Mouse (Mus musculus): ENCODE data around the gene Ppp1r26. TPM values are rescaled to one million over a fixed set of nuclear protein-coding genes. Genes with fewer than 3 reads are reported as not detected.

Gene Ppp1r26
- polyA plus RNA-seq, 1 experiment from 2014 or later: 5.1 TPM

GRCm38 (mm10) chr2:28415387-28416024 lies 31.1 kb upstream of the Ppp1r26 start:
- Histone ChIP-seq H3K27ac (ENCODE audit: poor library complexity, severe bottlenecking) (no peak overlapping the region), H3K9me3 (replicated peaks) (no peaks in the 10 kb centered on the region), H3K27me3 (replicated peaks) (peaks cover 30% of the 10 kb centered on the region), H3K4me2 (0 out of 2 replicates have a peak overlapping the region, but pooled peaks have one; percentile 10), H3K36me3 (no peaks in the 10 kb centered on the region), H3K4me3 (no peak overlapping the region), H3K4me1 (replicated peaks) (peaks cover 19% of the 10 kb centered on the region), H3K9ac (no peak overlapping the region)
- WGBS: 43% methylated on average over 10 of the region's 10 CpGs
- ATAC-seq (ENCODE audit: insufficient number of reproducible peaks, low FRiP score): peak; percentile 70

- Histone ChIP-seq H3K9ac (no peak overlapping the region), H3K9me3 (replicated peaks) (no peaks in the 10 kb centered on the region), H3K4me1 (replicated peaks) (peaks cover 19% of the 10 kb centered on the region), H3K4me2 (no peak overlapping the region), H3K27me3 (replicated peaks) (peaks cover 30% of the 10 kb centered on the region), H3K27ac (ENCODE audit: poor library complexity, severe bottlenecking) (no peak overlapping the region), H3K4me3 (no peak overlapping the region), H3K36me3 (no peaks in the 10 kb centered on the region)
- 94% methylated on average over 1 of the region's 1 CpGs for WGBS
- ATAC-seq (ENCODE audit: insufficient number of reproducible peaks, low FRiP score): no peak
Observed at GRCm38 (mm10) chr2:28416511-28416910, 30.1 kb upstream of the Ppp1r26 start.

- no peak overlapping the region for H3K4me2 ChIP-seq
- H3K27me3 ChIP-seq (replicated peaks): peaks cover 19% of the 10 kb centered on the region
- H3K9ac ChIP-seq: no peak overlapping the region
- no peaks in the 10 kb centered on the region for H3K9me3 ChIP-seq (replicated peaks)
- no peaks in the 10 kb centered on the region for H3K36me3 ChIP-seq
- H3K4me3 ChIP-seq: no peak overlapping the region
- H3K27ac ChIP-seq (ENCODE audit: poor library complexity, severe bottlenecking): no peak overlapping the region
- ATAC-seq (ENCODE audit: insufficient number of reproducible peaks, low FRiP score): no peak
- 47% methylated on average over 2 of the region's 2 CpGs for WGBS
- H3K4me1 ChIP-seq (replicated peaks): peaks cover 19% of the 10 kb centered on the region
Observed at GRCm38 (mm10) chr2:28418034-28418433, 28.6 kb upstream of the Ppp1r26 start.

- H3K27ac ChIP-seq (ENCODE audit: poor library complexity, severe bottlenecking): no peak overlapping the region
- H3K4me1 ChIP-seq (replicated peaks): peaks cover 15% of the 10 kb centered on the region
- peaks cover 10% of the 10 kb centered on the region for H3K27me3 ChIP-seq (replicated peaks)
- no peaks in the 10 kb centered on the region for H3K36me3 ChIP-seq
- H3K9ac ChIP-seq: no peak overlapping the region
- no peak for ATAC-seq (ENCODE audit: insufficient number of reproducible peaks, low FRiP score)
- H3K4me2 ChIP-seq: no peak overlapping the region
- H3K4me3 ChIP-seq: no peak overlapping the region
- no peaks in the 10 kb centered on the region for H3K9me3 ChIP-seq (replicated peaks)
- 21% methylated on average over 4 of the region's 4 CpGs for WGBS
Observed at GRCm38 (mm10) chr2:28419898-28420297, 26.7 kb upstream of the Ppp1r26 start.

GRCm38 (mm10) chr2:28423167-28423566 lies 23.4 kb upstream of the Ppp1r26 start:
- no peaks in the 10 kb centered on the region for H3K9me3 ChIP-seq (replicated peaks)
- H3K9ac ChIP-seq: no peak overlapping the region
- H3K4me3 ChIP-seq: no peak overlapping the region
- 34% methylated on average over 3 of the region's 3 CpGs for WGBS
- H3K36me3 ChIP-seq: no peaks in the 10 kb centered on the region
- H3K27ac ChIP-seq (ENCODE audit: poor library complexity, severe bottlenecking): no peak overlapping the region
- H3K27me3 ChIP-seq (replicated peaks): peaks cover 10% of the 10 kb centered on the region
- H3K4me1 ChIP-seq (replicated peaks): no peaks in the 10 kb centered on the region
- ATAC-seq (ENCODE audit: insufficient number of reproducible peaks, low FRiP score): no peak
- H3K4me2 ChIP-seq: no peak overlapping the region

GRCm38 (mm10) chr2:28427226-28427625 lies 19.4 kb upstream of the Ppp1r26 start:
- no peak overlapping the region for H3K9ac ChIP-seq
- H3K4me3 ChIP-seq: no peak overlapping the region
- no peak for ATAC-seq (ENCODE audit: insufficient number of reproducible peaks, low FRiP score)
- H3K4me2 ChIP-seq: no peak overlapping the region
- no peak overlapping the region for H3K27ac ChIP-seq (ENCODE audit: poor library complexity, severe bottlenecking)
- H3K27me3 ChIP-seq (replicated peaks): no peaks in the 10 kb centered on the region
- 86% methylated on average over 6 of the region's 6 CpGs for WGBS
- H3K4me1 ChIP-seq (replicated peaks): no peaks in the 10 kb centered on the region
- H3K36me3 ChIP-seq: no peaks in the 10 kb centered on the region
- H3K9me3 ChIP-seq (replicated peaks): no peaks in the 10 kb centered on the region

- Histone ChIP-seq H3K4me2 (no peak overlapping the region), H3K27me3 (replicated peaks) (no peaks in the 10 kb centered on the region), H3K27ac (ENCODE audit: poor library complexity, severe bottlenecking) (no peak overlapping the region), H3K4me3 (no peak overlapping the region), H3K4me1 (replicated peaks) (0 out of 2 replicates have a peak, but pooled peaks cover 4% of the 10 kb centered on the region), H3K9me3 (replicated peaks) (no peaks in the 10 kb centered on the region), H3K9ac (no peak overlapping the region), H3K36me3 (no peaks in the 10 kb centered on the region)
- 34% methylated on average over 6 of the region's 6 CpGs for WGBS
- no peak for ATAC-seq (ENCODE audit: insufficient number of reproducible peaks, low FRiP score)
Observed at GRCm38 (mm10) chr2:28430846-28431245, 15.8 kb upstream of the Ppp1r26 start.

- 0 out of 2 replicates have a peak, but pooled peaks cover 4% of the 10 kb centered on the region for H3K4me1 ChIP-seq (replicated peaks)
- no peak overlapping the region for H3K4me2 ChIP-seq
- H3K4me3 ChIP-seq: no peak overlapping the region
- 7% methylated on average over 1 of the region's 1 CpGs for WGBS
- no peaks in the 10 kb centered on the region for H3K36me3 ChIP-seq
- no peaks in the 10 kb centered on the region for H3K27me3 ChIP-seq (replicated peaks)
- H3K9ac ChIP-seq: no peak overlapping the region
- H3K27ac ChIP-seq (ENCODE audit: poor library complexity, severe bottlenecking): no peak overlapping the region
- no peaks in the 10 kb centered on the region; the same call in 1 of the 2 replicates for H3K9me3 ChIP-seq (replicated peaks)
- no peak for ATAC-seq (ENCODE audit: insufficient number of reproducible peaks, low FRiP score)
Observed at GRCm38 (mm10) chr2:28432811-28433210, 13.8 kb upstream of the Ppp1r26 start.

- 0 out of 2 replicates have a peak, but pooled peaks cover 4% of the 10 kb centered on the region for H3K4me1 ChIP-seq (replicated peaks)
- no peak overlapping the region for H3K4me3 ChIP-seq
- H3K9ac ChIP-seq: no peak overlapping the region
- no peaks in the 10 kb centered on the region for H3K36me3 ChIP-seq
- no peak for ATAC-seq (ENCODE audit: insufficient number of reproducible peaks, low FRiP score)
- no peak overlapping the region for H3K4me2 ChIP-seq
- 0% methylated on average over 1 of the region's 2 CpGs for WGBS
- H3K27ac ChIP-seq (ENCODE audit: poor library complexity, severe bottlenecking): no peak overlapping the region
- no peaks in the 10 kb centered on the region for H3K27me3 ChIP-seq (replicated peaks)
- no peaks in the 10 kb centered on the region; the same call in 1 of the 2 replicates for H3K9me3 ChIP-seq (replicated peaks)
Observed at GRCm38 (mm10) chr2:28433512-28433911, 13.1 kb upstream of the Ppp1r26 start.

- no peak overlapping the region for H3K4me3 ChIP-seq
- H3K27ac ChIP-seq (ENCODE audit: poor library complexity, severe bottlenecking): no peak overlapping the region
- no peaks in the 10 kb centered on the region; the same call in 1 of the 2 replicates for H3K9me3 ChIP-seq (replicated peaks)
- WGBS: 85% methylated on average over 11 of the region's 11 CpGs
- H3K36me3 ChIP-seq: no peaks in the 10 kb centered on the region
- H3K27me3 ChIP-seq (replicated peaks): no peaks in the 10 kb centered on the region
- no peak overlapping the region for H3K9ac ChIP-seq
- no peak for ATAC-seq (ENCODE audit: insufficient number of reproducible peaks, low FRiP score)
- H3K4me2 ChIP-seq: no peak overlapping the region
- 0 out of 2 replicates have a peak, but pooled peaks cover 4% of the 10 kb centered on the region for H3K4me1 ChIP-seq (replicated peaks)
Observed at GRCm38 (mm10) chr2:28435401-28435800, 11.2 kb upstream of the Ppp1r26 start.

GRCm38 (mm10) chr2:28440842-28441241 lies 5.8 kb upstream of the Ppp1r26 start:
- H3K27ac ChIP-seq (ENCODE audit: poor library complexity, severe bottlenecking): no peak overlapping the region
- H3K4me1 ChIP-seq (replicated peaks): no peaks in the 10 kb centered on the region
- no peak overlapping the region for H3K4me2 ChIP-seq
- no peaks in the 10 kb centered on the region for H3K36me3 ChIP-seq
- no peaks in the 10 kb centered on the region; the same call in 1 of the 2 replicates for H3K9me3 ChIP-seq (replicated peaks)
- H3K27me3 ChIP-seq (replicated peaks): peaks cover 10% of the 10 kb centered on the region
- 71% methylated on average over 6 of the region's 6 CpGs for WGBS
- no peak overlapping the region for H3K4me3 ChIP-seq
- H3K9ac ChIP-seq: no peak overlapping the region
- no peak for ATAC-seq (ENCODE audit: insufficient number of reproducible peaks, low FRiP score)

- H3K27ac ChIP-seq (ENCODE audit: poor library complexity, severe bottlenecking): no peak overlapping the region
- H3K4me1 ChIP-seq (replicated peaks): peaks cover 4% of the 10 kb centered on the region; the same call in 1 of the 2 replicates
- H3K4me2 ChIP-seq: no peak overlapping the region
- no peak overlapping the region for H3K4me3 ChIP-seq
- WGBS: 76% methylated on average over 4 of the region's 4 CpGs
- H3K9me3 ChIP-seq (replicated peaks): no peaks in the 10 kb centered on the region
- H3K36me3 ChIP-seq: peaks cover 4% of the 10 kb centered on the region
- H3K9ac ChIP-seq: no peak overlapping the region
- ATAC-seq (ENCODE audit: insufficient number of reproducible peaks, low FRiP score): no peak
- H3K27me3 ChIP-seq (replicated peaks): peaks cover 20% of the 10 kb centered on the region
Observed at GRCm38 (mm10) chr2:28445082-28445481, 1.5 kb upstream of the Ppp1r26 start.

All from heart, embryonic 12.5 days (tissue).